Mouse (Mus musculus): ENCODE results near the gene Olfr975.
"Not testable (repeated sequence)": the region's sequence is repeated elsewhere in the genome, so short reads cannot be mapped to it uniquely, and the experiment has no call there.

Gene Olfr975

DNA sequence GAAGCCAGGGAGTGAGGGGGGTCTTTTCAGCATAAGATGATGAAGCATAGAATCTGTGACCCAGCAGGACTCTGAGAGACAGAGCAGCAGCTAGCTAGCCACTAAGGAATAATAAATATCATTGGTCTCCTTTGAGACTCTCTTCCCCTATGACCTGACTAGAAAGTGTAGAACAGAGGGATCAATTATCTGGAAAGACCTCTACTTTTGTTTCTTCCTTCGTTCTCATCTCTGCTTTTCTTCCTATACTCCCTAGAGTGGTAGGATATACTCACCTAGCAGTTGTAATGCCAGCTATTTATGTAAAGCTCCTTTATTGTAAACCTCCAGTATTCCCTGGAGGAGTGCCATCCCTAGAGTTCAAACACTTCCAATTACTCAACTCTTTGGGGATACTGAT is at the start of gene Olfr975:
Olfr975 (minus strand) TSS at position 101 of the 400 bp plus-strand sequence.
- DNase-seq (ENCODE audit: low spot score) = no peak

DNA sequence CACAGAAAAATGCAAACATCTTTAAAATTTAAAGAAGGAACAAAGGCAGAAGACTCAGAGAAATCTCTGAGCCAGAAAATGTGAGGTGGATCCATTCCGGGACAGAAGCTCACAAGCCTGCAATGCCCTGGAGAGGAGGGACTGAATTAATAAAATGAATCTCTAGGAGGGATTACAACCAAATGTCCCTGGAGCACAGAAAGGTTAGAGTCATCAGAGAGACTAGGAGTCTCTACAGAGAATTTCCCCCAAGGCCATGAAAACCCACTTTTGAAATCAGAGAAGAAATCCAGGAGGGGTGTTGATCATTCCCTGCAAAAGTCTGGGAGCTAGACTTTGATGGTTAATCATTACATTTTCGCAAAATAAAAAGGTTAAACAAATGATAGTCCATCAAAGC is 40.0 kb upstream of the Olfr975 start, which contains the start of gene Olfr978:
Olfr978 (plus strand) TSS at position 301 of the 400 bp plus-strand sequence.
- no peak for DNase-seq (ENCODE audit: low spot score)

DNA sequence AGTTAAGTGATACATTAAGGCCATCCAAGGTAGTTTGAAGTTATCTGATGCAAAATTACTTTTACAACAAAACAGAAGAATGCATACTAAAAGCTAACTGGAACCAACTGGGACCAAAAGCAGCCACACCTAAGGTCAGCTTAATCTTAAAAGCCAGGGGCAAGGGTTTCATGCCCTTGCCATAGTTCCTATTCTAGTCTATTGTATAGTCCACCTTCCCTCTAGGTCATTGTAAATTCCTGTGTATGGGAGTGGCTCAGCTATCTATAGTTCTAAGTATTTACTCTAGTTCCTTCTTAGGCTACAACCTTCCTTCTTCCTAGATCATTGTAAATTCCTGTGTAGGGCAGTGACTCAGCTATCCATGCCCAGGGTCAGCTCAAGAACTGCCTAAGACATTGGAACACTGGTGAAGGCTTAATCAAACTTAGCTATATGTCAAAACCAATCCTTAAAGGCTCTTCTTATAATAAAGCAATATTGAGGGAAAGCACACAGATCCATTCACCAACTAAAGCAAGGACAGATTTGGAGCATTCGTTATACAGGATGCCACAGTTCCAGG is 24.8 kb upstream of the Olfr975 start:
- not testable (repeated sequence) for DNase-seq (ENCODE audit: low spot score)

DNA sequence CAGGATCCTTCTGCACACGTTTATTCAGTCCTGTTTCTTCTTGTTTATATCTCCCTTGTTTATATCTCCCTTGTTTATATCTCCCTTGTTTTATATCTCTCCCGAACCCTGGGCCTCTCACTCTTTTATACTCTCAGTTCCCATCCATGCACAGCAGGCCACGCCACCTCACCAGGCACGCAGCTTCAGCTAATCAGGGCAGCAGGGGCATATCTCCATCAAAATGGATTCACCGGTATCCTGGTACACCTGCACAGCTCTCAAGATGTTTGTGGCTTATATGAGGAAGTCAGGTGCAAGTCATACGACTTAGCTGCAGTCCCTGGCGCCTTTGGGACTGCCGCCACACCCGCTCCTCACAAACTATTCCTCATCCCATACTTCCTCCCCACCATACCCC is 9.2 kb upstream of the Olfr975 start, which contains the start of gene Olfr976:
Olfr976 (minus strand) TSS at position 101 of the 400 bp plus-strand sequence.
- not testable (repeated sequence) for DNase-seq (ENCODE audit: low spot score)

DNA sequence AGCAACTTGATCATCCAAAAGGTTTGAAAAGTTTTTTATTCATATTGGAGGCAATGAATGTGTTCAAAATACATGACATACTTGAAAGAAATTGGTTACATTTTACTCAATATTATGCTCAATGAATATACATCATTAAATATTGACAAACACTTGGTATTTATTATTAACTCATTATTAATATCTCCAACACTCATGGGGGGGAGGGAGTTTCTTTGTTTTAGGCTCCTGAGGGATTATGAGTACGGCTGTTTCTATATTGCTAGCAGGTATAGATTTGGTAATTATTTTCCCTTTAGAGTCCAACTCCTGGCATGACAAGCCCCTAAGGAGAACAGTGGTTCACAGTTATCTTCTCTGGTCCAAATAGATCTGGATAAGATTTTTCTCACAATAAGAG is 14.6 kb downstream of the Olfr975 start, which contains the start of gene Olfr974:
Olfr974 (plus strand) TSS at position 301 of the 400 bp plus-strand sequence.
- DNase-seq (ENCODE audit: low spot score) = no peak

DNA sequence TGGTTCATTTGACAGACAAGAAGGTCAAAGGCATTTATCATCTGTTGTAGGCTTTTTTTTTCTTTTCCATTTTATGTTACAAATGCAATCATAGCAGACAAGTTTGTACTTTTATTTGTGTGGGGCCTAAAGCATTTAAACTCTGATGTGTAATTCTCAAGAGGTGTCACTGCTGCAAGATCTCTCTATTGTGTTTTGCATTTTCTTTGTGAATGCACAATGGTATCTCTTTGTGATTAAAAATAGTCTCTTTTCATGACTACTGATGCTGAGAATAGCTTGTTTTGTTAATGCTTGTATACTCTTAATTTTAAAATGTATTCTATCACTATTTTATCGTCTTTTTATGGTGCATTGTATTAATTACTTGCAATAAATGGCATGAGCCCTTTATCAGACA is 23.0 kb downstream of the Olfr975 start:
- not testable (repeated sequence) for DNase-seq (ENCODE audit: low spot score)

DNA sequence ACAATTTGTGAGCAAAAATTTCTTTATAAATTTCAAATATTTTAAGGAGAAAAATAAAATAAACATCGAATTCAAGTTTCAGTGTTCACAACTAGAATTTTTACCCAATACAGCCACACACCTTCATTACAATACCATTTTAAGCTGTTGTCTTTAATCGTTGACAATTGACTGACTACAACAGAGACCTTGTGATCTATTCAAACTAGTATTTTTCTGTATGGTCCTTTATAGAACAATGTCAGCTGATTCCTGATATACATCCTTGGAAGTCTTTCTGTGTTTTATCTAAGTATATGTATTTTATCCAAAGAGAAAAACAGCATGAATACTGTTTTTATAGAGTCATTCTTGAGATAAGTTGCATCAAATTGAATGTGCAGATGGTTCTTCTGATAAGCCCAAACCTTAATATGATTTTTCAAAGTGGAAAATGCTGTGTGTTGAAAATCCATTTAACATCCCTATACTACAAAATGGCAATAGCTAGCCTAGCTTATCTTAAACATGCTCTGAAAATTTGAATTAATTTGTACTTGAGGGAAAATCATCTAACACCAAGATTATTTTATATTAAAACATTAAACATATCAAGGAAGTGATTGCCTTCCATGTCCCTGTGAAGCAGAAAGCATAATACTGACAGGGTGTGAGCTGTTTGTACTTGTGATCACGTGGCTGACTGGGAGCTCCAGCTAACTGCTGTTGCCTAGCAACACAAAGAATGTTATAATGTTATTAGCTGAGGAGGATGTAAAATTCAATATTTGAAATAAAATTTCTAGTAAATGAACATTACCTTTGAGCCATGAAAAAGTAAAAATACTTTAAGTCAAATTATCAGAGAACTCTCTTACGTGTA is 23.6 kb downstream of the Olfr975 start:
- not testable (repeated sequence) for DNase-seq (ENCODE audit: low spot score)

DNA sequence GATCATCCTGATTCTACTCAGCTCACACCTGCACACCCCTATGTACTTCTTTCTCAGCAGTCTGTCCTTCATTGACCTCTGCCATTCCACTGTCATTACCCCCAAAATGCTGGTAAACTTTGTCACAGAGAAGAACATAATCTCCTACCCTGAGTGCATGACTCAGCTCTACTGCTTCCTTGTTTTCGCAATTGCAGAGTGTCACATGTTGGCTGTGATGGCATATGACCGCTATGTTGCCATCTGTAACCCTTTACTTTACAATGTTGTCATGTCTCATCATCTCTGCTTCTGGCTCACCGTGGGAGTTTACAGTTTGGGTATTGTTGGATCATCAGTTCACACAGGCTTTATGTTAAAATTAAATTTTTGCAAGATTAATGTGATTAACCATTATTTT is 41.9 kb downstream of the Olfr975 start:
- no peak for DNase-seq (ENCODE audit: low spot score)

DNA sequence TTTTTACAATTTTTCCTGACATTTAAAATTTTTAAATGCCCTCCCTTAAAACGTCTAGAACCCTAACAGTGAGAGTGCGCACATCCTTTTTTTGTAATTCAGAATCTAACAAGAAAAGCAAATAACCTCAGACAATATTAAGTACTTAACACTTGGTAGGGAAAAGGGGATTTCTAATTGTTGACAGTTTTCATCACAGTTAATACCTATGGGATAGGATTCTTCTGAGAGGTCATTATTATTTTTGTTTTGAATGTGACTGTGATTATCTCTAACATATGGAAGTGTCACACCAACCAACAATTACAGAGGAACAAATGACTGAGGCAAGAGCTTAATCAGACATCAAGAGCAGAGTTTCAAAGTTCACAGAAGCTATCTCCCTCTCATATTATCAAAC is 44.8 kb downstream of the Olfr975 start, which contains the start of gene Olfr229:
Olfr229 (plus strand) TSS at position 301 of the 400 bp plus-strand sequence.
- no peak for DNase-seq (ENCODE audit: low spot score)

DNA sequence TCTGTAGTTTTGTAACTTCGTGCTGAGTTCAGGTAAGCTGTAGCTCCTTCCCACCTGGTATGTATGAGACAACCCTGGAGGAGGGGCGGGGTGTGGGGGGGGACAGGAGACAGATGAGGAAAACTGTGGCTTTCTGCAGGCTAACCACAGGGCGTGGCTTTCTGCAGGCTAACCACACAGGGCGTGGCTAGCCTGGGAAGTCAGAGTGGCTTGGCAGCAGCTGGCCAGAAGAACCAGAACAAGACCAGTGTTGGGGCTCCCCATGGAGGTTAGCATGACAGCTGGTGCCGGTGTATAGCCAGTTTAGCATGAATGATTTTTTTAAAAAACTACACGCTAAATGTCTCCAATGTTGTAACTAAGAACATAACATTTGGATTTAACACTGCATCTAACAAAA is 46.7 kb downstream of the Olfr975 start:
- DNase-seq (ENCODE audit: low spot score) = no peak

Measured in spleen, adult 12 weeks (tissue).